Comparison of ENCODE assay signal across 8 mouse cellular contexts in the genomic region with DNA sequence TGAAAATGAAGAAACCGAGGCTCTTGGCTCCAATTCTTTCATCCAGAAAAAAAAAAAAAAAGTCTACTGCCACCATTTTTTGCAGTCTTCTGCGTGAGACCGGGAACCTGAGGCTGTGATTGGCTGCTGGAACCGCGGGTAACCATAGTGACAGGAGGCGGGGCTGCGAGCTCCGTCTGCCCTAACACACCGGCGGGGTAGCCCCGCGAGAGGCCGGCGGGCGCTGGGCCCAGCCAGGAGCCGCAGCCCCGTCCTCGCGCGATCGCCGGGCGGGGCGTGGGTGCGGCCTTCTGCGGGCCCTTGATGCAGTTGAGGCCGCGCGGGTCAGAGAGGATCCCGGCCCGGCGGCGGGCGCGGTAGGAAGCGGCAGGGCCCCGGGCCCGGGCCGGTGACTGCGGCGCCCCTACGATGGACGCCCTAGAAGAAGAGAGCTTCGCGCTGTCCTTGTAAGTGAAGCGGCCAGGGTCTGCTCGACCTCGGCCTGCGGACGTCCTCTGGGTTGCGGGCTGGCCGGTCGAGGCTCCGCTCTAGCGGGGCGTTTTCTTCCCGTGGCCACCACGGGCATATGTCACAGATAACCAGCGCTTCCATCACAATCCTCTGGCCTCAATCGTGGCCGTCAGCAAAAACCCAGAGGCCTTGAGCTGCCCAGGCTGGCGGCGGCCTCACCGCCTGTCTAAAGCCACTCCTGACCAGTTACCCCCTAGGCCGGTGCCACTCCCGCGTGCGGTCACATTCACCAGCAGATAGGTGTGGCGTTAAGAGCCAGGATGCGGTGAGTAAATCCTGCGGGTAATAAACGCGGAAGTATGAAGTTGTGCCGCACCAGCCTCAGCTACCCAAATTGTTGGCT. TPM values are rescaled to one million over a fixed set of nuclear protein-coding genes. Genes with fewer than 3 reads are reported as not detected.
DNase-seq lines count a peak whose midpoint lies in the region; ATAC-seq and TF ChIP-seq lines count a peak whose summit lies in the region.

Gene Arl2bp (plus strand): TSS at position 145 of the 853 bp plus-strand sequence.

- H3K4me3 ChIP-seq in embryonic facial prominence, embryonic 14.5 days (ENCODE audit: low read depth, low read length), result peak within 1 kb of the TSS; percentile 95
- H3K4me3 ChIP-seq in limb, embryonic 14.5 days (replicated peaks; ENCODE audit: low read length), result peak within 1 kb of the TSS; percentile 97
- H3K4me3 ChIP-seq in midbrain, postnatal 0 days (ENCODE audit: low read depth, low read length), result peak within 1 kb of the TSS; percentile 84

- no peak for TF ChIP-seq CTCF in midbrain, postnatal 0 days (IDR thresholded peaks at IDR 0.05)

- H3K9ac ChIP-seq in embryonic facial prominence, embryonic 14.5 days (ENCODE audit: low read depth, low read length), result peak within 1 kb of the TSS; percentile 98
- peak within 1 kb of the TSS; percentile 96 for H3K9ac ChIP-seq in limb, embryonic 14.5 days (ENCODE audit: low read depth, low read length, severe bottlenecking)
- peak within 1 kb of the TSS; percentile 96 for H3K9ac ChIP-seq in midbrain, postnatal 0 days (replicated peaks; ENCODE audit: low read length, poor library complexity, severe bottlenecking)

- no peaks in the 10 kb centered on the region for H3K4me1 ChIP-seq in embryonic facial prominence, embryonic 14.5 days (ENCODE audit: control insufficient read depth, insufficient read depth, low read length)
- H3K4me1 ChIP-seq in limb, embryonic 14.5 days (ENCODE audit: control insufficient read depth, insufficient read depth, low read length), result peaks cover 8% of the 10 kb centered on the region; the same call in 1 of the 2 replicates
- H3K4me1 ChIP-seq in midbrain, postnatal 0 days (ENCODE audit: insufficient read depth, low read length), result peaks cover 7% of the 10 kb centered on the region

- H3K36me3 ChIP-seq in embryonic facial prominence, embryonic 14.5 days (ENCODE audit: control insufficient read depth, insufficient read depth, low read length), result peaks cover 33% of the 10 kb centered on the region
- peaks cover 35% of the 10 kb centered on the region for H3K36me3 ChIP-seq in limb, embryonic 14.5 days (ENCODE audit: control insufficient read depth, insufficient read depth, low read length)
- H3K36me3 ChIP-seq in midbrain, postnatal 0 days (ENCODE audit: insufficient read depth, low read length), result peaks cover 14% of the 10 kb centered on the region

- WGBS in embryonic facial prominence, embryonic 14.5 days, result under 1% methylated on average over 50 of the region's 74 CpGs
- 2% methylated on average over 62 of the region's 74 CpGs for WGBS in limb, embryonic 14.5 days
- under 1% methylated on average over 68 of the region's 74 CpGs for WGBS in midbrain, postnatal 0 days

- peak within 1 kb of the TSS; percentile 90 for H3K27ac ChIP-seq in embryonic facial prominence, embryonic 14.5 days (replicated peaks; ENCODE audit: low read depth, low read length)
- H3K27ac ChIP-seq in limb, embryonic 14.5 days (replicated peaks; ENCODE audit: low read depth, low read length), result peak within 1 kb of the TSS; percentile 88
- H3K27ac ChIP-seq in midbrain, postnatal 0 days (ENCODE audit: low read depth, low read length), result peak within 1 kb of the TSS; percentile 98

- DNase-seq in 3T3-L1 (ENCODE audit: low read depth, low spot score), result peak; percentile 98
- peak; percentile 85 to 86 for DNase-seq in adrenal gland, postnatal 4 days (ENCODE audit: low spot score in 2 of 2)
- peak; percentile 97 for DNase-seq in embryonic facial prominence, embryonic 14.5 days (ENCODE audit: low spot score)
- peak; percentile 91 for DNase-seq in heart, adult 8-10 months (ENCODE audit: low spot score)
- peak; percentile 96 for DNase-seq in kidney, adult 9 months
- peak; percentile 95 for DNase-seq in limb, embryonic 14.5 days (ENCODE audit: low spot score)
- peak; percentile 97 for DNase-seq in midbrain, postnatal 0 days (ENCODE audit: low spot score)
- DNase-seq in spleen, postnatal 14 days (ENCODE audit: low spot score in 2 of 2), result peak; percentile 88 to 92

- H3K4me2 ChIP-seq in embryonic facial prominence, embryonic 14.5 days (ENCODE audit: low read depth, low read length), result peak within 1 kb of the TSS; percentile 76
- peak within 1 kb of the TSS; percentile 77 for H3K4me2 ChIP-seq in limb, embryonic 14.5 days (replicated peaks; ENCODE audit: low read depth, low read length, severe bottlenecking)
- H3K4me2 ChIP-seq in midbrain, postnatal 0 days (ENCODE audit: low read depth, low read length, poor library complexity, severe bottlenecking), result peak within 1 kb of the TSS; percentile 65

- peak; percentile 99 for ATAC-seq in embryonic facial prominence, embryonic 14.5 days (ENCODE audit: low read depth)
- ATAC-seq in limb, embryonic 14.5 days (ENCODE audit: low FRiP score, low read depth), result peak; percentile 99
- peak; percentile 99 for ATAC-seq in midbrain, postnatal 0 days (ENCODE audit: low FRiP score)

- H3K9me3 ChIP-seq in embryonic facial prominence, embryonic 14.5 days (ENCODE audit: control insufficient read depth, low read length), result no peaks in the 10 kb centered on the region
- H3K9me3 ChIP-seq in limb, embryonic 14.5 days (ENCODE audit: control insufficient read depth, low read length), result no peaks in the 10 kb centered on the region
- H3K9me3 ChIP-seq in midbrain, postnatal 0 days (ENCODE audit: low read length), result no peaks in the 10 kb centered on the region

- peak; percentile 83 for TF ChIP-seq POLR2A in limb, embryonic 14.5 days (IDR thresholded peaks at IDR 0.05; ENCODE audit: borderline replicate concordance, extremely low read depth, insufficient read depth, insufficient read length)

- H3K27me3 ChIP-seq in embryonic facial prominence, embryonic 14.5 days (replicated peaks; ENCODE audit: control insufficient read depth, insufficient read depth, low read length), result no peaks in the 10 kb centered on the region
- no peaks in the 10 kb centered on the region for H3K27me3 ChIP-seq in limb, embryonic 14.5 days (ENCODE audit: control insufficient read depth, insufficient read depth, low read length)
- H3K27me3 ChIP-seq in midbrain, postnatal 0 days (ENCODE audit: insufficient read depth, low read length), result no peaks in the 10 kb centered on the region

RNA-seq across cellular contexts. Expression of gene Arl2bp, which starts in this region (rescaled TPM):
- 100 to 1,000 TPM; 101 to 111 TPM for total RNA-seq in adrenal gland, postnatal 4 days (2021)
- 54.5 and 59.0 TPM in 2 replicates for polyA plus RNA-seq in embryonic facial prominence, embryonic 14.5 days (2014; fragmentation: Nextera tagmentation; extraction: Ambion mirVana)
- total RNA-seq in heart, adult 8-10 months (2022), result 100 to 1,000 TPM in 2 of 4 experiments, 10 to 100 TPM in 2; 83.0 to 101 (median 92.4) TPM
- 111 and 125 TPM in 2 replicates for polyA plus RNA-seq in limb, embryonic 14.5 days (2012; rRNA removed)
- polyA plus RNA-seq in limb, embryonic 14.5 days (2014; fragmentation: Nextera tagmentation; extraction: Ambion mirVana), result 54.0 and 62.9 TPM in 2 replicates
- total RNA-seq in midbrain, postnatal 0 days (2014; rRNA removed), result 146 and 246 TPM in 2 replicates
- polyA plus RNA-seq in midbrain, postnatal 0 days (2015; fragmentation: Nextera tagmentation; extraction: Ambion mirVana), result 180 and 187 TPM in 2 replicates

Comparison
In these comparisons a context has a peak if more than half of its experiments do, and no peak if none do; other contexts are left out.
1. Peak in every context shown above with its lines: DNase-seq, ATAC-seq, H3K4me3 ChIP-seq and H3K27ac ChIP-seq.